Mouse (Mus musculus): Measurements from ENCODE around the gene Cage1. TPM values are rescaled to one million over a fixed set of nuclear protein-coding genes. Genes with fewer than 3 reads are reported as not detected.
A peak's percentile ranks its signal among the peaks of the same experiment; 100 is the strongest.

Gene Cage1
- total RNA-seq, 2 experiments from 2014 or later = 2.3 to 2.4 TPM

- no peak for DNase-seq
These were observed 26.4 kb downstream of the Cage1 start for GRCm38 (mm10) chr13:38010444-38010910.

GRCm38 (mm10) chr13:38009721-38010408 is 27.0 kb downstream of the Cage1 start:
- DNase-seq = peak; percentile 16 to 24

GRCm38 (mm10) chr13:38007972-38008371 is 28.9 kb downstream of the Cage1 start:
- DNase-seq = no peak

GRCm38 (mm10) chr13:38002461-38002860 is 34.4 kb downstream of the Cage1 start:
- DNase-seq = no peak

GRCm38 (mm10) chr13:37999713-38000112 is 37.2 kb downstream of the Cage1 start:
- DNase-seq = no peak

GRCm38 (mm10) chr13:37994405-37994749 is 42.5 kb downstream of the Cage1 start:
- no peak for DNase-seq

GRCm38 (mm10) chr13:37993704-37994404 is 43.0 kb downstream of the Cage1 start, which contains the start of gene Ssr1:
Gene Ssr1, minus strand, starts transcription at chr13:37994217.
- peak; percentile 94 to 96 for DNase-seq

- peak in 1 of 2 experiments; percentile 34 for DNase-seq
These were observed 43.5 kb downstream of the Cage1 start for GRCm38 (mm10) chr13:37993376-37993703.

- peak in 1 of 2 experiments; percentile 16 for DNase-seq
These were observed 44.1 kb downstream of the Cage1 start for GRCm38 (mm10) chr13:37992638-37993371.

GRCm38 (mm10) chr13:37989701-37990100 is 47.2 kb downstream of the Cage1 start:
- DNase-seq = no peak

- DNase-seq = no peak
These were observed 50.7 kb downstream of the Cage1 start for GRCm38 (mm10) chr13:37986166-37986565.

GRCm38 (mm10) chr13:37981063-37981462 is 55.8 kb downstream of the Cage1 start:
- DNase-seq = no peak

- DNase-seq = no peak
These were observed 56.5 kb downstream of the Cage1 start for GRCm38 (mm10) chr13:37980346-37980745.

GRCm38 (mm10) chr13:37979506-37979905 is 57.4 kb downstream of the Cage1 start:
- DNase-seq = no peak

GRCm38 (mm10) chr13:37974731-37975130 is 62.1 kb downstream of the Cage1 start:
- no peak for DNase-seq

GRCm38 (mm10) chr13:37974036-37974435 is 62.8 kb downstream of the Cage1 start:
- DNase-seq = no peak

- no peak for DNase-seq
These were observed 65.9 kb downstream of the Cage1 start for GRCm38 (mm10) chr13:37970887-37971530.

- DNase-seq = no peak
These were observed 66.9 kb downstream of the Cage1 start for GRCm38 (mm10) chr13:37969988-37970387.

- peak; percentile 78 to 95 for DNase-seq
These were observed 67.5 kb downstream of the Cage1 start for GRCm38 (mm10) chr13:37969337-37969736.

GRCm38 (mm10) chr13:37967565-37967964 is 69.3 kb downstream of the Cage1 start:
- no peak for DNase-seq

- DNase-seq = peak in 1 of 2 experiments; percentile 50
These were observed 69.8 kb downstream of the Cage1 start for GRCm38 (mm10) chr13:37967052-37967437.

GRCm38 (mm10) chr13:37966256-37967051 is 70.4 kb downstream of the Cage1 start:
- no peak for DNase-seq

Measured in heart, adult 18-20 months (tissue).